Mouse (Mus musculus) adrenal gland, adult (tissue): ENCODE measurements around the gene Sorcs3.

Experiments used
- DNase-seq, 2 experiments: peaks; one replicate each; pipeline ENCODE4 v3.0.0; 2022 to 2023; ENCODE audit warnings: low spot score in 1 of 2; ENCODE audit not compliant: inconsistent age in 2 of 2

The Sorcs3 gene

GRCm38 (mm10) chr19:48283217-48283616, 77.4 kb downstream of the Sorcs3 start:
- DNase-seq, result no peak

GRCm38 (mm10) chr19:48285602-48286225, 79.9 kb downstream of the Sorcs3 start:
- no peak for DNase-seq

GRCm38 (mm10) chr19:48294251-48294650, 88.4 kb downstream of the Sorcs3 start:
- DNase-seq, result no peak

GRCm38 (mm10) chr19:48298384-48298783, 92.6 kb downstream of the Sorcs3 start:
- DNase-seq, result no peak

DNA sequence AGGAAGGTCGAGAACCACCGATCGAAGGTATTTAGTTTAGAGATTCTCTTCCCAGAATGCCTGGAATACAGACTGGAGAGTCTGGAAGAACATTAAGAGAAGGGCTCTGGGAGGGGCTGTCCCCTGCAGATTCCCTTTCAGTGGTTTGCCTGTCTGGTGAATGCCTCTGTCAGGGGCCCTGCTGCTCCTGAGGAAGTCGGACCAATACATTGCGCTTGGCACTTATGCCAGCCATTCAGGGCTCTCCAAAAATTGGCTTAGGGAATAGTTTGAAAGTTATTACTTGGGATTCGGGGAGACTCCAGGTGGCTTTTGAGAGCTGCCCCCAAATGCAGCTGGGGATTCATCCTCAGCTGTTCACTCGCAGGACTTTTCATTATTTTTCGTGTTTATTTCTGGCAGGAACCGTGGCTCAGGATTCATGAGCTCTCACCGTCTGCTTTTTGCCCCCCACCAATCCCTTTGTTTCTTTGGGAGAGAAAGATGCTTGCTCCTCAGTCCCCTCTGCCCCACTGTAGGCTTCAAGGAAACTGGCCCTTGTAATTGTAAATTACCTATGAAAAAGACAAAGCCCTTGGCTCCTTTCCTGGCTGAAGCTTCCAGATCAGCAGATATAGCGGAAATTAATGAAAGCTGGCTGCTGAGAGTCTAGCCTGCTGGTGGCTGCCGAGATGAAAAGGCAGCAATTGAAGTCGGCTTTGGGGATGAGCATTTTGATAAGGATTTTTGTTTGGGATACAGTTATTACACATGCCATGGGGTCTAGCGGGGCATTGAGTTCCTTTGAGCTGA, 94.8 kb downstream of the Sorcs3 start:
- no peak for DNase-seq

DNA sequence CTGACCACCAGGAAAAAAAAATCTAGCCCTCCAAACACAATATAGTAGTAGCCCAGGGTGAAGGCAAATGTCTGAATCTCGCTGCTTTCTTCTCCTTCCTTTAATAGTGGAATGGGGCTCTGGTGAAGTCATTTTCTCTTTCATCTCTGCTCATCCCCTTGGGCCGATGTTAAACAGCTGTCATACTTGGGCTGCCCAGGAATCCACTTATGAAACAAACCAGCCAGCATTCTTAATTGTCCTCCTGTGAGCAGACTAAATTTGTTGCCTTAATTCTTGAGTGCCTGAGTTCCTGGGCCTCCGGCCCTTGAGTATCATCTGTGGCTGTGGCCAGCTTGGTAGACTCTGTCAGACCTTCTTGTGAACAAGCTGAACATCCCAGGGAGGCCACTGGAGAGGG, 95.5 kb downstream of the Sorcs3 start:
- DNase-seq, result no peak

DNA sequence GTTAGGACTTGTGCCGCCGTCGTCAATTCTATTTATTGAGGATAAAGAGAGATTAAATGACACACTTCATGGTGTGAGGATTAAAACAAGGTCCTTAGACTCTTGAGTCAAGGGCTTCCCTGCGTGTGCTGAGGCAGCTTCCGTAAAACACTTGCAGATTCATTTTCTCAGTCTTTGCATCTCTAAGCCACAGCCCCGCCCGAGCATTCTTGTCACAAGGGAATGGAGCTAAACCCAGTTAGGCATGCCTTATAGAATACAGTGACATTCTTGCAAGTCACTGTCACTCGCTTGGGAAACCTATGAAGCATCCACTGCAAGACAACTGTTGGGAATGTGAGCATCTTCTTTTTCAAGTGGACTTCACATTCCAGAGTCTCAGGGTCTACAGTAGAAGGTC, 102.5 kb downstream of the Sorcs3 start:
- DNase-seq, result no peak

DNA sequence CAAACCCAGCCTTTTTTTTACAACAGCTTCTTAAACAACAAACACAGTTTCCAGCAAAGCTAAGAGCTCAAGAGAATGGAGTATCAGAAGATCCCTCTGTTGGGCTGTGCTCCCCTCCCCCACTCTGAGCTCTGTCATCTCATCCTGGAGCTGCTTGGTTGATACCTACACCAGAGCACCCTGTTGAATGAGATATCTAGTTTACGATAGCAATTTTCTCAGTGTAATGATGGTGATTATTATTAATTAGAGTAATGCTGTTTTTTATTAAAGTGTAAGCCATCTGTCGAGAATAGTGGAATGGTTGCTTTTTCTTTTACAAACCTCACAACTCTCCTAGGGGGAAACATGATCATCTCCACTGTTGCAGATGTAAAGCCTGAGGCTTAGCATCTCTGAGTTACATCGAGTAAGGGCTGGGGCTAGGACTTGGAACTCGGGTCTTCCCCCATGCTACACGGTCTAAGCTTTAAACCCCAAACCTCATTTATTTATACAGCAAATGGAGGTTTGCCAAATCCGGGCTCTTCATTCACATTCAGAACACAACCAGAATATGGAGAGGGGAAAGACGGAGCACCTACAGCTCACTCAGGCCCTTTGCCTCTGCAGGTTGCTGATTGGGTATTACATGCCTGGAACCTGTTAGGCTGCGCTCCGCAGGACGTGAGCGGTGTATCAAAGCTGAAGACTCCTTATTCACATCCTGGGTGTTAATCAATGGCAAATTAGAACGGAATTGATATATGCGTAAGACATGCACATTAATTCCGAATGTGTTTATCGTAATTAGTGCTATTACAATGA, 103.9 kb downstream of the Sorcs3 start:
- DNase-seq, result no peak

DNA sequence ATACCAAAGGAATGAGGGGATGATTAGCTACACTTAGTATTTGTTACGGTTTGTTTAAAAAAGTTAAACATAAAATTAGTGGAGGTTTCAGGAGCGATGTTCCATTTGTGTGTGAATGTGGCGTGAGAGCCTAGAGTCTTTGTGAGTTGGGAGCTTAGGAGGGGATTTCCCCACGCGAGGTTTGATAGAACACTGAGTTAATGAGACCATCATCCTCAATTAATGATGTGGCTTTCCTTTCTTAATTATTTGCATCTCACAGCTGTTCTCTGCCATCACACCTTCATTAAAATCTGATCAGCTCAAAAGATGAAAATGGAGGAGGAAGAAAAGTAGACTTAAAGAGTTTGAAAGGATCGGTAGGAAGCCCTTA, 104.5 kb downstream of the Sorcs3 start:
- DNase-seq, result no peak

GRCm38 (mm10) chr19:48313776-48314175, 108.0 kb downstream of the Sorcs3 start:
- DNase-seq, result no peak

GRCm38 (mm10) chr19:48327115-48327514, 121.3 kb downstream of the Sorcs3 start:
- no peak for DNase-seq

DNA sequence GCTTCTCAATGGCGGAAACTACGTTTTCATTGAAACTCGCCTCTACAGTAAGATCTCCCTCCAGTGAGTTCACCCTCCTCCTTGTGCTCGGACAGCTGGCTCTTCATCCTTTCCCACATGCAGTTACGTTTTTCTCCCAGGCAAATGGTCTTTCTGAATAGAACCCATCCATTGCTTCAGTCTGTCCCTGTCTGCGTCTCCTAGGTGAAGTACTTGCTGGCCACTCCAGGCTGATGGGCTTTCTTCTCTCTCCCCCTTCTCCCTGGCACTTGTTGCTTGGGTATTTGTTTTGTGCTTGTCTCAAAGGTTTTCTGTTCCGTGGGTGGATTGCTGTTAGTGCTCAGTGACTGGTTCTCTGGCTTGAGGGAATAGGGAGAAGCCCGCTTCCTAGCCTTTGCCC, 122.3 kb downstream of the Sorcs3 start:
- no peak for DNase-seq

DNA sequence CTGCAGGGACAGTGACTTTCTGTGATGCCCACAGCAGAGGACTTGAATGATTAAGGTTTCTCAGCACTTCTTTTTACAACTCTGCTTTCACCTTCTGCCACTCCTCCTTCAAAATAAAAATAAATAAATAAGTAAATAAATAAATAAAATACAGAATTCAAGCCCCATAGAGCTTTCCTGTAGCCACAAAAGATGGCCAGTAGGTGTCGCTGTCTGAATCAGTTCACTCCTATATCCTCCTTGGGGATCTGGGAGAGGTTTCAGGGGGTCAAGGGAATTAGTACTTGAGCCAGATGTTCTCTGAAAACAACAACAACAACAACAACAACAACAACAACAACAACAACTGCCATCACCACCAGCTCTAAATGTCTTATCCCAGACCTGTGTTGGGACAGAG, 125.8 kb downstream of the Sorcs3 start:
- DNase-seq, result peak in 1 of 2 experiments; percentile 21

DNA sequence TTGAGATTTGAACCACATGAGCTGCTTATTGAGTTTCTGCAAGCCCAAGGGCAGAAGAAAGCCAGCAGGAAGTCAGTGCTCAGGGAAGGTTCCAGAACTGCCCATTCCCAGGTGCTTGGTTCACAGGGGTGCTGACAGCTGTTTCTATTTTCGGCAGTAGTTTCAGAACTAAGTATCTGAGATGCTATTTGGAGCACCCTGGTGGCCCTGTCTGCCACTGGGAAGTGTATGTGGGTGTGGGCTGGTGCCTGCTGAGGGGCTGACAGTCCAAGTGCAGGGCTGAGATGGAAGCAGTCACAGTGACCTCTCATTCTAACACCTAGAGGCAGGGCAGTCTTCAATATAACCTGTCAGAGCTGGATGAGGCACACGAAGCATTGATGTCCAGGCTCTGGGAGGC, 127.3 kb downstream of the Sorcs3 start:
- no peak for DNase-seq

DNA sequence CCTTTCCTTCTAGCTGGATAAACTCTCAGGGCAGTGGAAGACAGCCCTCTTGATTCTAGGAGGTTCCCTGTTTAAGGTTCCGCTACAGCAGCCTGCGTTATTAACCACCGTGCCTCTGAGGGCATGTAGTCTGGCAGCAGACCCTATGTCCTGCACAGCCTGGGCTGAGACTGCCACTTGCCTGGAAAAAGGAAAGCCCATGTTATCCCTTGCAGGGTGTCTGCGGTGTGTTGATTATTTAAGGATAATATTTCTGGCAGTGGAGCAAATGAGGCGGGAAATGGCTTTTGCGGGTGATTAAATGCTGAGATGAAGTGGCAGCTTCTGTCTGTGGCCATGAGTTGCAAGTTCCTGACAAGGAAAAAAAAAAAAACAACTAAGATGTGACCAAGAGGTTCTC, 131.6 kb downstream of the Sorcs3 start:
- no peak for DNase-seq

DNA sequence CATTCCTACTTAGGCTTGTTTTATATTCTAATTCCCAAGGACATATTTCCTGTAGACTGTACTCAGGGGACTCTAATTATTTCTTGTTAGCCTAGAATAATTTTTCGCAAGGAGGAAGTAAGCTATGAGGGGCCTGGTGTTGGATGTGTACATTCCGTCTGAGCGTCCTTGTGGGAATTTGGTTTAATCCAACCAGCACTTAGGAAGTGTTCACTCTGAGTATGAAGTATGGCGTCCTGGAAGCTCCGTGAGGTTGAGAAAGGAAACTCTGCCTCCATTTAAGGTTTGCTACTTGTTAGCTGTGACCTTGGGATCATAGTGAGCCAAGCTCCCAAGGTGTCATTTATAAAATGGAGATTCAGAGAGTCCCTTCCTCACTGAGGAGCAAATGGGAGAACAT, 132.3 kb downstream of the Sorcs3 start:
- no peak for DNase-seq

- no peak for DNase-seq
Observed at GRCm38 (mm10) chr19:48342770-48343169, 136.9 kb downstream of the Sorcs3 start.

GRCm38 (mm10) chr19:48343442-48343841, 137.6 kb downstream of the Sorcs3 start:
- no peak for DNase-seq

- no peak for DNase-seq
Observed at GRCm38 (mm10) chr19:48347116-48347515, 141.3 kb downstream of the Sorcs3 start.

- no peak for DNase-seq
Observed at GRCm38 (mm10) chr19:48356806-48357205, 151.0 kb downstream of the Sorcs3 start.

DNA sequence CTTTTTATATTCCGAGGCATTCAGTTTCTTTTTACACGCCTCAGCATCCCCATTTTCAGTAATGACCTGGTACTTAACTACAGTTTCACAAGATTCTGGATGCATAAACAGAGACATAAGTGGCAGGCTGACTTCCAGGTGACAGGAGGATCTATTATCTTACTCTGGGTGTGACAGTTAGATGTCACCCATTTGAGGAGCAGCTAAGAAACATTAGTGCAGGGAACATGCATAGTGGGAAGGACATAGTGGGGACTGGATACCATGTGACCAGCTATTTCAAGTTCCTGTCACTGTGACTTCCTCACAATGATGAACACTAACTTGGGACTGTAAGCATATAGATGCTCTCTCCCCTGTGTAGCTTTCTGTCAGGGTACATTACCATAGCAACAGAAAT, 156.3 kb downstream of the Sorcs3 start:
- no peak for DNase-seq

GRCm38 (mm10) chr19:48368056-48368455, 162.2 kb downstream of the Sorcs3 start:
- DNase-seq, result no peak
